Mouse (Mus musculus) urinary bladder, postnatal 14 days (tissue): ENCODE data around the gene Ndufb10.
"Not testable (repeated sequence)": the region's sequence is repeated elsewhere in the genome, so short reads cannot be mapped to it uniquely, and the experiment has no call there.

ENCODE experiments used
- DNase-seq: peaks from one replicate; pipeline ENCODE4 v3.0.0; 2021; ENCODE audit warnings: low spot score

The Ndufb10 gene

DNA sequence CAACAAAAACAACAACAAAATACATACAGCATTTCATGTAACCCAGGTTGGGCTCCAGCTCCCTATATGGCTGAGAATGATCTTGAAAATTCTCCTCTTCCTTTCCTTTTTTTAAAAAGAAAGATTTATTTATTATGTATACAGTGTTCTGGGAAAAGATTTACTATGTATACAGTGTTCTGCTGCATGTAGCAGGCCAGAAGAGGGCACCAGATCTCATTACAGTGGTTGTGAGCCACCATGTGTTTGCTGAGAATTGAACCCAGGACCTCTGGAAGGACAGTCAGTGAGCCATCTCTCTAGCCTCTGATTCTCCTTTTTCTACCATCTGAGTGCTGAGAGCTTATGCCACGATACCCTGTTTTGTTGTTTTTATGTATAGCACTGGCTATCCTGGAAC, 10.2 kb upstream of the Ndufb10 start:
- no peak for DNase-seq

DNA sequence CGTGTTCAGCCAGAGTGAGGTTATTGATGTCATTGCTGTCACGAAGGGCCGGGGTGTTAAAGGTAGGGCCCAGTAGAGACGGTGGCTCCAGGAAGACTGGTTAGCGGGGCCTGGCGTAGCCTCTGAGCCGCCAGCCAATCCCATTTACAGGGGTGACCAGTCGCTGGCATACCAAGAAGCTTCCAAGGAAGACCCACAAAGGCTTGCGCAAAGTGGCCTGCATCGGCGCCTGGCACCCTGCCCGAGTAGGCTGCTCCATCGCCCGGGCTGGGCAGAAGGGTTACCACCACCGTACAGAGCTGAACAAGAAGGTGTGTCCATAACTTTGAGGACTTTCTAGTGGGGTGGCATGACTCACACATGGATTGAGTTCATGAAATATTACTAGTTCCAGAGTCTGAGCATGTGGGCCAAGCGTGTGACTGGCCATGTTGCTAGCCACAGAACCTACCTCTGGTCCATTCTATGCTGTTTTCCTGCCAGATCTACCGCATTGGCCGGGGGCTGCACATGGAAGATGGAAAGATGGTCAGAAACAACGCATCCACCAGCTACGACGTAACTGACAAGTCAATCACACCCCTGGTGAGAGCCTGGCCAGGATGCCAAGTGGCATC, 9.3 kb upstream of the Ndufb10 start:
- no peak for DNase-seq

DNA sequence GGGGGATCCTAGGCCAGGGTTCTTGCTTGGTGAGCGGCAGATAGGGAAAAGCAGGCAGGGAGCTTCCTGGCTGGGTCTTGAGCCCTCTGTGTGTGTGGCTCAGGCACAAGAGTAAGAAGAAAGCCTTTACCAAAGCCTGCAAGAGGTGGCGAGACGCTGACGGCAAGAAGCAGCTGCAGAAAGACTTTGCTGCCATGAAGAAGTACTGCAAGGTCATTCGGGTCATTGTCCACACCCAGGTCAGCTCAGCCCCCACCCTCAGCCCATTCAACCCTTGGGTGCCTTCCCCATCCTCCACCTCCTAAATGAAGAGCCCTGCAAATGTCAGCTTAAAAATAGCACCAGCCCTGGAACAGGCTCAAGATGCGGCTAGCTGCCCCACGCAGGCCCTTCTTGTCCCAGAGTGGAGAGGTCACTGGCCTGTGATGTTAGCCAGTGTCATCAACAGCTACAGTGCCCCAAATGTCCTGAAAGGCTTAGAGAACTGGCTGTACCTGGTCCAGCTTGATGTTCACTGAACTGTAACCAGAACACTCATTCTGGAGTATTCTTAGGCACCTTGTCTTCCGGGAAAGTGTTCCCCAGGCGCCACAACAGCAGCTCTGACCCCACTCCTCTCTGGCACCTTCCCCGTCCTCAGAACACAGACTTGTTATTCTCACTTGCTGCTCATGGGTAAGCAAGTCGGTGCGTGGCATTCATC, 8.1 kb upstream of the Ndufb10 start:
- DNase-seq, result no peak

DNA sequence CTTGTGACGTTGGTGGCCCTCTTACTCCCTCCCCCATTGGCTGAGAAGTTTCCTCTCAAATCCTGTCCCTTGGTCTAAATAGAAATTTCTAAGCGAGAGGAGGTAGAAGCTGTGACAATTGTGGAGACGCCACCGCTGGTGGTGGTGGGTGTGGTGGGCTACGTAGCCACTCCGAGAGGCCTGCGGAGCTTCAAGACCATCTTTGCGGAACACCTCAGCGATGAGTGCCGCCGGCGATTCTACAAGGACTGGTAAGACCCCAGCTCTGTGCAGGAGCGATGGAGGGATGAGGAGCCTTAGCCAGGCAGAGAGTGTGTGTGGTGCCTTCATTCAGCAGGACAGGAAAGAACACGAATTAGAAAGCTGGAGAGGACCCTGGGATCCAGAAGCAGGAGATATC, 6.5 kb upstream of the Ndufb10 start:
- DNase-seq, result no peak

DNA sequence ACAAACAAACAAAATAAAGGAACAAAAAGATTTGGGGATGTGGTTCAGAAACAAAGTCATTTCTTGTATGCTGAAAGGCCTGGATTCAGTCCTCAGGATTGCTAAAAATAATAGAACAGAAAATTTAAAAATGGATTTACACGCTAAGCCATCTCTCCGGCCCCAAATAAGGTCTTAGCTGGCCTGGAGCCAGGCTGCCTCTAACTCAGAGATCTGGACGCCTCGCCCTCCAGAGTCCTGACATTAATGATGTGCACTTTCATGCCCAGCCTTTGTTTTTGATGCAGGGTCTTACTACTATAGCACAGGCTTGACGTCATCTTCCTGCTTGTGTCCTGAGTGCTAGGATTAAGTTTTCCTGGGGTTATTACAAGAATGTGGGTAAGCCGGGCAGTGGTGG, 4.8 kb upstream of the Ndufb10 start:
- DNase-seq, result no peak

DNA sequence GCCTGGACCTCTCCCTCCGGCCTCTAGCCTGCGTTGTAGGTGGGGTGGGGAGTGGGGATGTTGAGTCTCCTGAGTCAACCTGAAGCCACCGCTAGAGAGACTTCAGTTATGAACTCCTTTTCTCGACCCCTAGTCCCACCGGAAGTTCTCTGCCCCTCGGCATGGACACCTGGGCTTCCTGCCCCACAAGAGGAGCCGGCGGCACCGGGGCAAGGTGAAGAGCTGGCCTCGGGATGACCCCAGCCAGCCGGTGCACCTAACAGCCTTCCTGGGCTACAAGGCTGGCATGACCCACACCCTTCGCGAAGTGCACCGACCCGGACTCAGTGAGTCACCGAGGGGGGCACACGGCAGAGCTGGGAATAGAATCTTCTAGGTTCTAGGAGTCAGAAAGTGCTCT, 3.9 kb upstream of the Ndufb10 start:
- DNase-seq, result no peak

DNA sequence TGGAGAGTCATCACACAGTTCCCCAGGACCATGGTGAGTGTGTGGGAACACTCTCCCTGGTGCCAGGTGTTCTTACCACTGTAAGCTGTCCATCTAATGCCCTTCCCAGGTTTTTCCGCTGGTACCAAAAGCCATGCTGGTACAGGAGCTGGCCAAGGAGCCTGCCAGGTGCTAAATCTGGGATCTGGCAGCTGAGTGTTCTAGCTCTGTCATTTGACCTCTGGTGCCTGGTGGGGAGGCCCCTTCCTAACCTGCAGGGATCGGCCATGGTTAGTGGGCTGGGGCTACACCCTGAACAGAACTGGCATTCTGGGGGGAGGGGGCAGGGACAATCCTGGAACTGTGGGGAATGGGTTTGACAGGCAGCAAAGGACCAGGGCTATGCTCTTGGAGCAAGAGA, 3.3 kb upstream of the Ndufb10 start, which contains the start of gene Rpl3l:
TSS of gene Rpl3l (plus strand) at position 203 of the 400 bp plus-strand sequence.
- DNase-seq, result no peak

DNA sequence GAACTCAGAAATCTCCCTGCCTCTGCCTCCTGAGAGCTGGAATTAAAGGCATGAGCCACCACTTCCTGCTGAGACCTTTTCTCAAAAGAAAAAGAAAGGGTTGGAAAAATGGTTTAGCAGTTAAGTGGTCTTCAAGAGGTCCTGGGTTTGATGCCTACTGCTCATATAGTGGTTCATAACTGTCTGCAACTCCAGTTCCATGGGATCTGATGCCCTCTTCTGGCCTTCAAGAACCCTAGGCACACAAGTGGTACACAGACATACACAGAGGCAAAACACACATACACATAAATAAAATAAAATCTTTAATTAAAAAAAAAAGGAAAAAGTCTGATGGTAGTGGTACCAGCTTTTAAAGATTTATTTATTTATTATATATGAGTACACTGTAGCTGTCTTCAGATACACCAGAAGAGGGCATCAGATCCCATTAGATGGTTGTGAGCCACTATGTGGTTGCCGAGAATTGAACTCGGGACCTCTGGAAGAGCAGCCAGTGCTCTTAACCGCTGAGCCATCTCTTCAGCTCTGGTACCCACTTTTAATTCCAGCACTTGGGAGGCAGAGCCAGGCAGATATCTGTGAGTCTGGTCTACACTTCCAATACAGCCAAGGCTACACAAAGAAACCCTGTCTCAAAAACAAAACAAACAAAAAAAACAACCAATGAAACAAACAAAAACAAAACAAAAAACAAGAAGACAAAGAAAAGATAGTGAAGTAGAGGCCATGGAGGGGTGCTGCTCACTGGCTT, 1.5 kb upstream of the Ndufb10 start:
- DNase-seq, result no peak

DNA sequence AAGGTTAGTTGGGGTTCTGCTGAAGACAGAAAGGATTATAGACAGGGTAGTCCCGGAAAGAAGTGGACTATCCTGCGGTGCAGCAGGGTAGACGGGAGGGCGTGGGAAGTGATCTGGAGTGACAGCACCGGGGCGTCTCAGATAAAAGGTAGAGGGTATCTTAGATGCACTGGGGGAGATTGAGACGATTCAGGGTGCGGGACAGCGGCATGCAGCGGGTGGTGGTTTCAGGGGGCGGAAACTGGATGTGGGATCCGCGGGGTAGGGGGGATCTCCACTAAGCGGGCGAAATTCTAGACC, 447 bp downstream of the Ndufb10 start:
- no peak for DNase-seq

DNA sequence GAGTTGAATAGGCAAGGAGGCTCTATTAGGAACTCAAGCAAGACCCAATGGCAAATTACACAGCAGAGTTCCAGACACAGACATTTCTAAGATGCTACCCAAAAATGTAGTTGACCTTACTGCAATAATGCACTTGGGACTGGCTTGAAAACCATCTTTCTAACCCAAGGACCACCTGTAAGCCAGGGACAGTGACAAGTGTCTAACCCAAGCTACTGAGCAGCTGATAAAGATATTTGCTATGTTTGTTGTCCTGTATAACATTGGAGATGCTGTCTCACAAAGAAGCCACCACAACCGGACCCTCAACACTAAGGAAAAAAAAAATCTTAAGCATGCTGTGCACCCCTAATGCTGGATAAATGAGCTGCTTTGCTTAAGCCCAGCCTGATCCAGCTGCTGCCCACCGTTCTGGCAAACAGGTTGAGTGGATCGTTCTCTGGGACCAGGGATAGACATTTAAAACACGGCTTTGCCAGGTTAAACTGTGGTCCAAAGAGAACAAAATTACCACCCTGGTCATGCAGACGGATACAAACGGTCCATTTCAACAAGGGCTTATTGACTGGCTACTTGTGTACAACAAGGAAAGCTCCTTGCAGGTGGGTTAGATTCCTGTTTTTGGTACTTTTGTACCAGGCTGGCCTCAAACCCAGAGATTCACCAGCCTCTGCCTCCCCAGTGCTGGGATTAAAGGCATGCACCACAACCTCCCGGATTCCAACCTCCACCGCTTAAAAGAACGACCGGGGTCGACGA, 977 bp downstream of the Ndufb10 start:
- no peak for DNase-seq

DNA sequence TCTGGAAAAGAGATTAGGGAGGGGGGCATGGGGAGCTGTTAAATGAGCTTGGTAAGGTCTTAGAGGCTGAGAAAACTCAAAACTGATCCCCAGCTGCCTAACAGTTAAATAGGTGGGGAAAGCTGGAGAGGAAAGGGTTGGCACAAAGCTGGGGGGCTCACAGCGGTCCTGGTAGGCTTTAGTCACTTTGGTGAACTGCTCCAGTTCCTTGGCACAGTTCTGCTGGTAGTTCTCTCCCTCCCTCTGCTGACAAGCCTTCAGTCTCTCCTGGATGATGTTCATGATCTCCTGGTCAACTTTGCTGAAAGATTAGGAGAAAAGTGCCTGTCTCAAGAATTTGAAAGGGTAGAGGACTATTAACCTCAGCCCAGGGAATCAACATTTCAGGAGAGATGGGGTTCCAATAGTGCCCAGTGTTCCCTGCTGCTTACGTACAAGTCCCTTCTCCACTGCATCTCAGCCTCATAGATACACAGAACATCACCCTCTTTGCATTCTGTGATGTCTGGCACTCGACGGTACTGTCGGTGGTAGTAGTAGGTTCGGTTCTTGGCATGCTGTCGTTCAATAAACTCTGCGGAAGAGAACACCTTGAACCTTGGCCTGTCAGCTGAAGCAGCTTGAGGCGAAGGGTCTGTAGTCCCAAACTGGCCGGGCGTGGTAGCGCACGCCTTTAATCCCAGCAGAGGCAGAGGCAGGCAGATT, 1.9 kb downstream of the Ndufb10 start:
- DNase-seq, result no peak

DNA sequence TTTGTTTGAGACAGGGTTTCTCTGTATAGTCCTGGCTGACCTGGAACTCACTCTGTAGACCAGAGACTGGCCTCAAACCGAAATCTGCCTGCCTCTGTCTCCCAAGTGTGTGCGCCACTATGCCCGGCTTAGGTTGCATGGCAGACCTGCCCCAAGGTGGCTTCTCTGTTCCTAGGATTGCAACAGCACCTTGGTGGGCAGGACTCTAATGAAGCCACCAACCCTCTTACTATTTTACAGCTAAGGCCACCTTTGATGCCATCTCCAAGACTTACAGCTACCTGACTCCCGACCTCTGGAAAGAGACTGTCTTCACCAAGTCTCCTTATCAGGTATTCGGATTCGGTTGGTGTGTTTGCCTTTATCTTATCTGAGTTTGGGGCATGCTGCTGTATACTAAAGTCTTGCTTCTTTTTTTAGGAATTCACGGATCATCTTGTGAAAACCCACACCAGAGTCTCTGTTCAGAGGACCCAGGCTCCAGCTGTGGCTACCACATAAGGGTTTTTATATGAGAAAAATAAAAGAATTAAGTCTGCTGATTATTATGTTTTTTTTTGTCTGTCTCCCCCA, 2.8 kb downstream of the Ndufb10 start:
- DNase-seq, result not testable (repeated sequence)

DNA sequence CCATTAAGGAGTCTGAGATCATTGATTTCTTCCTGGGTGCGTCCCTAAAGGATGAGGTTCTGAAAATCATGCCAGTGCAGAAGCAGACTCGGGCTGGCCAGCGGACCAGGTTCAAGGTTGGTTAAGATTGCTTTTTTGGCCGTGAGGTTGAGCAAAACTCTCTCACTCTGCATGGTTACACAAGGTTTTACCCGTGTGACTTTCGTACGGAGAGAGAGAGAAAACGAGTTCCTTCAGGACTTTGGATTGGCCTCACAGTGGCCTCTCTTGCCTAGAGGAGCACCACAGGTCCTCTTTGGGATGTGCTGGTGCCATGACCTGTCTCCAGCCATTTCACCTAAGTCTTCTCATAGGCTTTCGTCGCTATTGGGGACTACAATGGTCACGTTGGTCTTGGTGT, 3.7 kb downstream of the Ndufb10 start:
- DNase-seq, result not testable (repeated sequence)

DNA sequence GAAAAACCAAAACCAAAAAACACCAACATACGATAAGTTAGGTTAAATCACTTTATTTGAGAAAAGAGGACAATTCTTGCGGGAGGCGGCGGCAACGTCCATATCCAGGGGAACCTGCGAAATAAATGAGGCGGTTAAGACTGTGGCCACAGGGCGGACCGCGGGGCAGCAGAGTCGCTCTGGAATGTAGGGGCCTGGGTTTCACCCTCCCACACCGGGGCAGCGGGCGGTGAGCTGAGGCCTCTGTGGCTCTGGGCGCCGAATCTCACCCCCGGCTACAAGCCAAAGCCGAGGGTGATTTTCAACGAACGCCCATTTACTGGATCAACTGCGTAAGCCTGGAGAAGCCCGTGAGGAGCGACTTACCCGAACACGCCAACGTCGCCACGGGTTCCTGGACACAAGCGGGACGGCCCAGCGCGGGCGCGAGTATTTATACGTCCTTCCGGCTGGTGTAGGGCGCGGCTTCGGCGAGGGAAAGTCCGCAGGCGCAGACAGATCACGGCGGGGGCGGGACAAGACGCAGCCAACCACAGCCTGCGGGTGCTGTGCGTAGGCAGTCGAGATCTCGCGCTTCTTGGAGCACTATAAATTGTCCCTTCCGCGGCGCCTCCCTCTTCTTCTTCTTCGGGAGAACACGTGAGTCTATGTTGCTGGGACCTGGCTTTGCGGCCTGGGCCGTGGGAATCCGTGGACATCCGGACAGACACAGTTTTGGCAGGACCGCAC, 4.6 kb downstream of the Ndufb10 start:
- peak; percentile 98 for DNase-seq

DNA sequence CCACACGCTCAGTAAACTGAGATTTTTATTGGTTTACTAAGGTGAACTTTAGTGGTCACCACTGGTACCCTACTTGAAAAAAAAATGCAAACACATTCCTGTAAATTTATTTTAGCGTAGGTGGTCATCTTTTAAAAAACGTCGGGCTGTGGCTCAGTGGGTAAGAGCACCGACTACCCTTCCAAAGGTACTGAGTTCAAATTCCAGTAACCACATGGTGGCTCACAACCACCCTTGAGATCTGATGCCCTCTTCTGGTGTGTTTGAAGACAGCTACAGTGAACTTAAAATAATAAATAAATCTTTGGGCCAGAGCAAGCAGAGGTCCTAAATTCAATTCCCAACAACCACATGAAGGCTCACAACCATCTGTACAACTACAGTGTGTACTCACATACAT, 5.3 kb downstream of the Ndufb10 start:
- DNase-seq, result not testable (repeated sequence)

DNA sequence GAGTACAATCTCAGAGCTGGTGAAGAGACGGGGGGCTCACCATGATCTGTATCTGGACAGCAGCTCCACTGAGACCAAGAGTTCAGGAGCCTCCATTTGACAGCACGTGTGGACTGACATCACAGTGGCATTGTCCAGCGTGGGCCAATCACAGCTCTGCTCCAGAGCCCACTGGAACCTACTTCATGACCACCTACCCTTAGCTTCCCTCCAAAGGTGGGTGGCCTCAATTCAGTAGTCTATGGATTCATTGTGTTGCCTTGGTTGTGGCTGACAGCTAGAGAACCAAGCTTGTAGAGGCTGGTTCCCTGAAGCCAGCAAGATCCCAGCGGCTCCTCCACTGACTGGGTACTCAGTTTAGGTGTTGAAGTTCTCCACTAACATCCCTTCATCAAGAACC, 6.3 kb downstream of the Ndufb10 start, which contains the start of the genes Rnf151 and Rps2:
TSS of gene Rnf151 (minus strand) at position 121 of the 400 bp plus-strand sequence.
TSS of gene Rps2 (plus strand) at position 174 of the 400 bp plus-strand sequence.
- DNase-seq, result no peak

DNA sequence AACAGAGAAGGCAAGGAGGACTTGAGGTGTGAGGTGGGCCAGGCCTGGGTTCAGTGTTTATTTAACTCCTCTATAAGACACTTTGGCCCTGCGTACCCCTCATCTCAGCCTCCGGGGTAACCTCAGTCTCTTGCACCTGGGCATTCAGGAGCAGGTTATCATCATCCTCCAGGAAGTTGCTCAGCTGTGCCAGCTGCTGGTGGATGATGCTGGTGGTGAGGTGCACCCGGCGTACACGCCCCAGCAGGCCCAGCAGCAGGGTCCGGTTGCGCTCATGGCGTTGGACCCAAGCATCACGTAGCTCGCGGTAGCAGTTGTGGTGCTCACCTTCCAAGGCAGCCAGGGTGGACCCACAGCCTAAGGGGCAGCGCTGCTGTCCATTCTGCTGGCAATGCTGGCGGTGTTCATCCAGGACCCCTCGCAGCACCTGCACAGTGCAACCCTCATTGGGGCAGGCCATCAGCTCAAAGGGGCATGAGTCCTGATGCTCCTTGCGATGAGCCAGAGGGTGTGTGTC, 8.1 kb downstream of the Ndufb10 start:
- DNase-seq, result no peak

DNA sequence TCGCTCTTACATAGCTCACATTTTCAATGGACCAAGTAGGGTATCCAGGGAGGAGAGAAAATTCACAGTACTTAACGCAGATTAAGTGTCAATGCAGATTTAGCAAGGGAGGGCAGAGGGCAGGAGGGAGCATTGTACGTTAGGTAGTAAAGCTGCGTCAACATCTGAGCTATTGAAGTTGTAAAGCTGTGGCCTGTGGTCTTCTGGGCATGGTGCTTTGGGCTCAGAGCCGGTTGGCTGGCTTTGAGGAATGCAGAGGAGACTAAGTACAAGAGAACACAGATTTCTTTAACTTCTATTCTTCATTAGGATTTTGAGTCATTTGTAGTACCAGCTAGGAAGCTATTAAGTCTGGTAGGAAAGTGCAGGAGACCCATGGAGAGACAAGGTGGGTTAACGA, 8.7 kb downstream of the Ndufb10 start:
- no peak for DNase-seq

DNA sequence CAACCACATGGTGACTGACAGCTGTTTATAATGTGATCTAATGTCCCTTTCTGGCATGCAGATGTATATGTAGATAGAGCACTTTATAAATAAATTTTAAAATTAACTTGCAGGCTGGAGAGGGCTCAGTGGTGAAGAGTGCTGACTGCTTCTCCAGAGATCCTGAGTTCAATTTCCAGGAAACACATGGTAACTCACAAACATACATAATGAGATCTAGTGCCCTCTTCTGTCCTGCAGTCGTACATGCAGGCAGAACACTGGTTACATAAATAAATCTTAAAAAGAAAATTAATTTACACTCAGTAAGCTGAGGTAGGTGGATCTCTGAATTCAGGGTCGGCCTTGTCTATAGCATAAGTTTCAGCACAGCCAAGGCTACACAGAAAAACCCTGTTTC, 15.6 kb downstream of the Ndufb10 start:
- no peak for DNase-seq

DNA sequence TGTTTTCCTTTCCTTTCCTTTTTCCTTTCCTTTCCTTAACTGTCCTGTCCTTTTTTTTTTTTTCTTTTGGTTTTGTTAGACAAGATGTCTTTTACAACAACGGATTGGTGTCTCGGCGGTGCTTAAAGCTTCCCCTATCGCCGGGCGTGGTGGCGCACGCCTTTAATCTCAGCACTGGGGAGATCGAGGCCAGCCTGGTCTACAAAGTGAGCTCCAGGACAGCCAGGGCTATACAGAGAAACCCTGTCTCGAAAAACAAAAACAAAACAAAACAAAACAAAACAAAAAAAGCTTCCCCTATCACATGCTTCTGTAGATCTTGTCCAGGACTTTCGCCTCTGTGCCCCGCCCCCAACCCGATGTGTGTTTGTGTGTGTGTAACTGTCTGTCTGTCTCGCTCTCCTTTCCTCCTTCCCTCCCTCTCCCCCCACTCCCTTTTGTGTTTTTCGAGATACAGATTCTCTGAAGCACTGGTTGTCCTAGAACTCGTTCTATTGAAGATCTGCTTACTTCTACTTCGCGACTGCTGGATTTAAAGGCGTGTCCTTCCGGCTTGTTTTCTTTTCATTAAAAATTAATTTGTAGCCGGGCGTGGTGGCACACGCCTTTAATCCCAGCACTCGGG, 16.4 kb downstream of the Ndufb10 start:
- DNase-seq, result no peak
